Mouse (Mus musculus): ENCODE data around the gene Gtf2i. TPM values are rescaled to one million over a fixed set of nuclear protein-coding genes. Genes with fewer than 3 reads are reported as not detected.

The Gtf2i gene
- total and polyA plus RNA-seq, 3 experiments, result 55.7 to 220 (median 176) TPM

GRCm38 (mm10) chr5:134227574-134228248 lies 86.8 kb downstream of the Gtf2i start:
- Histone ChIP-seq H3K9me3 (replicated peaks) (no peaks in the 10 kb centered on the region), H3K4me1 (ENCODE audit: insufficient read depth, low read depth, low read length) (peaks cover 55% of the 10 kb centered on the region), H3K4me3 (ENCODE audit: low read depth, low read length) (peak overlapping the region; percentile 24; the same call in 1 of the 2 replicates), H3K27me3 (ENCODE audit: insufficient read depth, low read length) (peaks cover 9% of the 10 kb centered on the region), H3K36me3 (replicated peaks) (peaks cover 6% of the 10 kb centered on the region)
- no peak for TF ChIP-seq GATA1 (IDR thresholded peaks at IDR 0.05; ENCODE audit: borderline replicate concordance, low read length)
- no peak for TF ChIP-seq TAL1 (conservative IDR thresholded peaks at IDR 0.05; ENCODE audit: low read depth, low read length)
- no peak for TF ChIP-seq GATA2 (IDR thresholded peaks at IDR 0.05; ENCODE audit: borderline replicate concordance, low read depth, low read length)
- TF ChIP-seq CTCF (IDR thresholded peaks at IDR 0.05; ENCODE audit: low read depth, low read length), result no peak
- no peak for TF ChIP-seq POLR2AphosphoS5 (IDR thresholded peaks at IDR 0.05; ENCODE audit: insufficient replicate concordance, low read depth, low read length)
- DNase-seq (ENCODE audit: low spot score) (peak; percentile 47), ATAC-seq (ENCODE audit: extremely low read depth, insufficient number of reproducible peaks, low FRiP score, poor library complexity, severe bottlenecking) (no peak)

- Histone ChIP-seq H3K9me3 (replicated peaks) (no peaks in the 10 kb centered on the region), H3K4me3 (ENCODE audit: low read depth, low read length) (no peak overlapping the region; the same call in 1 of the 2 replicates), H3K4me1 (ENCODE audit: insufficient read depth, low read depth, low read length) (peaks cover 48% of the 10 kb centered on the region), H3K27me3 (ENCODE audit: insufficient read depth, low read length) (peaks cover 15% of the 10 kb centered on the region), H3K36me3 (replicated peaks) (peaks cover 6% of the 10 kb centered on the region)
- no peak for TF ChIP-seq GATA1 (IDR thresholded peaks at IDR 0.05; ENCODE audit: borderline replicate concordance, low read length)
- ATAC-seq (ENCODE audit: extremely low read depth, insufficient number of reproducible peaks, low FRiP score, poor library complexity, severe bottlenecking) (no peak), DNase-seq (ENCODE audit: low spot score) (no peak)
Measured at GRCm38 (mm10) chr5:134226946-134227345, 87.6 kb downstream of the Gtf2i start.

- no peak for DNase-seq (ENCODE audit: low spot score)
- Histone ChIP-seq H3K4me1 (ENCODE audit: insufficient read depth, low read depth, low read length) (peaks cover 35% of the 10 kb centered on the region), H3K27me3 (ENCODE audit: insufficient read depth, low read length) (peaks cover 16% of the 10 kb centered on the region), H3K9me3 (replicated peaks) (no peaks in the 10 kb centered on the region), H3K36me3 (replicated peaks) (peaks cover 10% of the 10 kb centered on the region), H3K4me3 (ENCODE audit: low read depth, low read length) (no peak overlapping the region)
- ATAC-seq (ENCODE audit: extremely low read depth, insufficient number of reproducible peaks, low FRiP score, poor library complexity, severe bottlenecking), result no peak
- no peak for TF ChIP-seq TAL1 (conservative IDR thresholded peaks at IDR 0.05; ENCODE audit: low read depth, low read length)
Measured at GRCm38 (mm10) chr5:134225110-134225901, 89.3 kb downstream of the Gtf2i start.

GRCm38 (mm10) chr5:134221708-134222150 lies 92.8 kb downstream of the Gtf2i start:
- Histone ChIP-seq H3K4me1 (ENCODE audit: insufficient read depth, low read depth, low read length) (peaks cover 11% of the 10 kb centered on the region), H3K36me3 (replicated peaks) (peaks cover 6% of the 10 kb centered on the region), H3K4me3 (ENCODE audit: low read depth, low read length) (no peak overlapping the region), H3K27me3 (ENCODE audit: insufficient read depth, low read length) (peaks cover 19% of the 10 kb centered on the region), H3K9me3 (replicated peaks) (no peaks in the 10 kb centered on the region)
- ATAC-seq (ENCODE audit: extremely low read depth, insufficient number of reproducible peaks, low FRiP score, poor library complexity, severe bottlenecking), result no peak
- DNase-seq (ENCODE audit: low spot score), result no peak
- no peak for TF ChIP-seq POLR2AphosphoS5 (IDR thresholded peaks at IDR 0.05; ENCODE audit: insufficient replicate concordance, low read depth, low read length)
- TF ChIP-seq GATA1 (IDR thresholded peaks at IDR 0.05; ENCODE audit: borderline replicate concordance, low read length), result no peak
- TF ChIP-seq TAL1 (conservative IDR thresholded peaks at IDR 0.05; ENCODE audit: low read depth, low read length), result no peak

- no peak for TF ChIP-seq POLR2AphosphoS5 (IDR thresholded peaks at IDR 0.05; ENCODE audit: insufficient replicate concordance, low read depth, low read length)
- no peak for TF ChIP-seq GATA2 (IDR thresholded peaks at IDR 0.05; ENCODE audit: borderline replicate concordance, low read depth, low read length)
- TF ChIP-seq GATA1 (IDR thresholded peaks at IDR 0.05; ENCODE audit: borderline replicate concordance, low read length), result no peak
- TF ChIP-seq CTCF (IDR thresholded peaks at IDR 0.05; ENCODE audit: low read depth, low read length), result no peak
- TF ChIP-seq TAL1 (conservative IDR thresholded peaks at IDR 0.05; ENCODE audit: low read depth, low read length), result no peak
- Histone ChIP-seq H3K4me3 (ENCODE audit: low read depth, low read length) (no peak overlapping the region), H3K4me1 (ENCODE audit: insufficient read depth, low read depth, low read length) (peaks cover 9% of the 10 kb centered on the region), H3K27me3 (ENCODE audit: insufficient read depth, low read length) (peaks cover 17% of the 10 kb centered on the region), H3K36me3 (replicated peaks) (peaks cover 5% of the 10 kb centered on the region), H3K9me3 (replicated peaks) (no peaks in the 10 kb centered on the region)
- DNase-seq (ENCODE audit: low spot score), result no peak
- ATAC-seq (ENCODE audit: extremely low read depth, insufficient number of reproducible peaks, low FRiP score, poor library complexity, severe bottlenecking), result no peak
Measured at GRCm38 (mm10) chr5:134221278-134221677, 93.3 kb downstream of the Gtf2i start.

GRCm38 (mm10) chr5:134217900-134218299 lies 96.7 kb downstream of the Gtf2i start:
- H3K36me3 ChIP-seq (replicated peaks), result peaks cover 5% of the 10 kb centered on the region
- TF ChIP-seq GATA1 (IDR thresholded peaks at IDR 0.05; ENCODE audit: borderline replicate concordance, low read length), result no peak
- no peak for TF ChIP-seq TAL1 (conservative IDR thresholded peaks at IDR 0.05; ENCODE audit: low read depth, low read length)
- TF ChIP-seq GATA2 (IDR thresholded peaks at IDR 0.05; ENCODE audit: borderline replicate concordance, low read depth, low read length), result no peak
- TF ChIP-seq CTCF (IDR thresholded peaks at IDR 0.05; ENCODE audit: low read depth, low read length), result no peak
- no peak for TF ChIP-seq POLR2AphosphoS5 (IDR thresholded peaks at IDR 0.05; ENCODE audit: insufficient replicate concordance, low read depth, low read length)

More at GRCm38 (mm10) chr5:134217900-134218299, 96.7 kb downstream of the Gtf2i start:
- peaks cover 6% of the 10 kb centered on the region for H3K4me1 ChIP-seq (ENCODE audit: insufficient read depth, low read depth, low read length)
- H3K27me3 ChIP-seq (ENCODE audit: insufficient read depth, low read length), result peaks cover 14% of the 10 kb centered on the region
- ATAC-seq (ENCODE audit: extremely low read depth, insufficient number of reproducible peaks, low FRiP score, poor library complexity, severe bottlenecking) (no peak), DNase-seq (ENCODE audit: low spot score) (no peak)
- H3K4me3 ChIP-seq (ENCODE audit: low read depth, low read length), result no peak overlapping the region
- H3K9me3 ChIP-seq (replicated peaks), result no peaks in the 10 kb centered on the region
